Mouse (Mus musculus) kidney, embryonic 14.5 days (tissue): ENCODE measurements around the gene Bex2. TPM values are rescaled to one million over a fixed set of nuclear protein-coding genes. Genes with fewer than 3 reads are reported as not detected.
"Not testable (repeated sequence)": the region's sequence is repeated elsewhere in the genome, so short reads cannot be mapped to it uniquely, and the experiment has no call there.

Experiments used
- ATAC-seq: fragments of 200-750 bp; cut with Nextera tagmentation; 2 replicates; pipeline ENCODE4 v1.8.0; 2017; ENCODE audit warnings: moderate number of reproducible peaks, mild to moderate bottlenecking, moderate TSS enrichment, moderate library complexity; ENCODE audit not compliant: low FRiP score, low TSS enrichment
- H3K27ac ChIP-seq: fragments of 300-500 bp; sonication (generic); 2 replicates; pipeline ENCODE4 v1.5.1; 2014; ENCODE audit warnings: low read depth, mild to moderate bottlenecking, low read length, moderate library complexity, mixed read lengths
- H3K27me3 ChIP-seq: fragments of 300-500 bp; sonication (generic); 2 replicates; pipeline ENCODE4 v1.6.1; 2014; ENCODE audit warnings: mild to moderate bottlenecking, low read length; ENCODE audit not compliant: control insufficient read depth, insufficient read depth
- H3K36me3 ChIP-seq: fragments of 300-500 bp; sonication (generic); 2 replicates; pipeline ENCODE4 v1.6.1; 2014; ENCODE audit warnings: low read length, mixed read lengths; ENCODE audit not compliant: control insufficient read depth, insufficient read depth
- H3K4me1 ChIP-seq: fragments of 300-500 bp; sonication (generic); 2 replicates; pipeline ENCODE4 v1.6.1; 2014; ENCODE audit warnings: low read length, mixed read lengths; ENCODE audit not compliant: control insufficient read depth, insufficient read depth
- H3K4me2 ChIP-seq: fragments of 300-500 bp; sonication (generic); replicated peaks from 2 replicates; pipeline ENCODE4 v1.6.1; 2014; ENCODE audit warnings: low read depth, mild to moderate bottlenecking, low read length
- H3K4me3 ChIP-seq: fragments of 300-500 bp; sonication (generic); 2 replicates; pipeline ENCODE4 v1.5.1; 2014; ENCODE audit warnings: mild to moderate bottlenecking, low read length
- H3K9ac ChIP-seq: fragments of 300-500 bp; sonication (generic); 2 replicates; pipeline ENCODE4 v1.6.1; 2014; ENCODE audit warnings: low read depth, mild to moderate bottlenecking, low read length, moderate library complexity
- H3K9me3 ChIP-seq: fragments of 300-500 bp; sonication (generic); 2 replicates; pipeline ENCODE4 v1.6.1; 2016; ENCODE audit warnings: low read length; ENCODE audit not compliant: control insufficient read depth
- WGBS: fragments of 180-500 bp; shearing (Covaris S2); extraction: QIAGEN DNeasy Blood & Tissue Kit; methylation state at CpG from one replicate; pipeline ENCODE4 v1.1.7; 2014; 5-methylcytosine and 5-hydroxymethylcytosine counted together
- polyA plus RNA-seq: library from polyadenylated mRNA; unstranded; fragments of >200 nt; fragmentation: Nextera tagmentation; extraction: Ambion mirVana; gene quantifications from 2 replicates; pipeline ENCODE4 v1.2.1, GENCODE M21; 2014

Bex2 gene
- polyA plus RNA-seq, 1 experiment from 2014 or later = 78.7 TPM

DNA sequence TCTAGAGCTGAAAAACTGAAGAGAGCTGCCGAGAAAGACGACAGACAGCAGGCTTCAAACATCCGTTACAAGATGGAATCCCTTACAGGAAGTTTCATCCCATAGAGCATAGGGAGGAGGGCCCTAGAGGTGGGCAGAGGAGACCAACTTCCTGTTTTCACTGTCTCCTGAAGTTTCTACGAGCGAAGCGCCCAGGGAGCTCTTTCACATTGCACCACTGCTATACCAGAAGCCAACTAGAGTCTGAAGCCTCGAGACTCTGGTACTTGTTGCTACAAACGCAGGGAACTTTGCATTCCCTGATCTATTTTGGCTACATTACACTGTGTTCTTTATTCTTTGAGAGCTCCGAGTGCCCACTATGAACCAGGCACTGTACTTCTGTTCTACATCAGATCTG is 17.1 kb upstream of the Bex2 start, which contains the start of gene Nxf3:
Gene Nxf3 (minus strand): TSS at position 101 of the 400 bp plus-strand sequence.
- no peak for ATAC-seq
- no peaks in the 10 kb centered on the region for H3K9me3 ChIP-seq

DNA sequence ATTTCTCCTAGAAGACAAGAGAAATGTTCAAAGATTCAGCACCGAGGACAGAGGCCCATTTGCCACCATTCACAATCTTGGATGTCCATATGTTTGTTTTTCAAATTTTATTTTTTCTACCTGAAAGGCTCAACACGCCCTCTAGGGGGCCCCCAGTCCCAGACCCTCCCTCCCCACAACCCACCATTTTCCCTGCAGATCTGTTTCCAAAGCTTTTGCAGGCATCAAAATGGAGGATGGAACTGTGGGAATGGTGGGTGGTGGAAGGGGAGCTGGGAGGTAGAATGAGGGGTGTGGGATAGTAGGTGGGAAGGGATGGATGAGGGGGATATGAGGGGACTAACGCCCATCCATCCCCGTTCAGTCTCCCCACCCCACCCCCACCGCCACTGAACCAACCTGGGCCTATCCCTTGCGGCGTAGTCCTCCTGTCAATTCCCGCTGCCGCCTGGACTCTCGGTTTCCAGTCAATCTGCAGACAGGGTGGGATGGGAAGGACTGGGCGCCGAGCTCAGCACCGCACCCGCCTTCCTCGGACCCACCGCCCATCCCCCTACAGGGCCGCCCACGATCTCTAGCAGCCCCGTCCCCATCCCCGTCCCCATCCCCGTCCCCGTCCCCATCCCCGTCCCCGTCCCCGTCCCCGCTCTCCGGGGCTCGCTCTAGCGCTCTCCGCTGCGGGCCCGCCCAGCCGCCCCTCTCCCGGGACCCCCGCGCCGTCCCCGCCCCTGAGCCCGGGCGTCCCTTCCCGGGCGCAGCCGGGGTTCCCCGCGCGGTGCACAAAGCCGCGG is 640 bp downstream of the Bex2 start:
- 31% methylated on average over 22 of the region's 48 CpGs for WGBS
- H3K4me1 ChIP-seq, H3K9me3 ChIP-seq, H3K27ac ChIP-seq, H3K9ac ChIP-seq, H3K27me3 ChIP-seq, H3K36me3 ChIP-seq: not testable (repeated sequence)
- peak; percentile 78 for ATAC-seq
- Histone ChIP-seq H3K4me3 (peak overlapping the region; percentile 32), H3K4me2 (peak overlapping the region; percentile 35)

More for the DNA sequence above, 17.1 kb upstream of the Bex2 start, which contains the start of gene Nxf3:
- no peak within 1 kb of the TSS for H3K27ac ChIP-seq
- H3K27me3 ChIP-seq = no peaks in the 10 kb centered on the region
- H3K4me2 ChIP-seq = no peak within 1 kb of the TSS
- H3K36me3 ChIP-seq = no peaks in the 10 kb centered on the region
- WGBS = 82% methylated on average over 9 of the region's 9 CpGs
- H3K9ac ChIP-seq = no peak within 1 kb of the TSS
- H3K4me3 ChIP-seq = no peak within 1 kb of the TSS
- H3K4me1 ChIP-seq = no peaks in the 10 kb centered on the region

DNA sequence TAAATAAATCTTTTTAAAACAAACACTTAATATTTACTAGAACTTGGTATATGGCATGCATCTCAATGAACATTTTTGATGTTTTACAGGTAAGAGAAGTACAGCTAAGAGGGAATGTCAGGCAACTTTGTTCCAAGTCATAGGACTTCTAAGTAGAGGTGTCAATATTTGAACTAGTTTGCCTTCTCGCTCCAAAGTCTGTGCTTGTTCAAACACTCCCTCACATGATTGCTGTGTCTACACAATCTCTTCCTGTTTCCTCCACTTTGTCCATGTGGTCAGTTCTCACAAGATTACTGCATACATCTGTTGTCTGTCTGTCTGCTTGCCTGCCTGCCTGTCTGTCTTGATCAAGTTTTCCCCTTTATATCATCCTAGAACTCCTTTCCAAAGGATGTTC is 7.3 kb downstream of the Bex2 start:
- no peaks in the 10 kb centered on the region for H3K4me1 ChIP-seq
- no peaks in the 10 kb centered on the region for H3K36me3 ChIP-seq
- no peaks in the 10 kb centered on the region for H3K27me3 ChIP-seq
- no peak for ATAC-seq
- H3K9me3 ChIP-seq = no peaks in the 10 kb centered on the region
- no peak overlapping the region for H3K27ac ChIP-seq
- H3K9ac ChIP-seq = no peak overlapping the region
- H3K4me3 ChIP-seq = no peak overlapping the region
- WGBS = 74% methylated on average over 1 of the region's 1 CpGs
- no peak overlapping the region for H3K4me2 ChIP-seq

DNA sequence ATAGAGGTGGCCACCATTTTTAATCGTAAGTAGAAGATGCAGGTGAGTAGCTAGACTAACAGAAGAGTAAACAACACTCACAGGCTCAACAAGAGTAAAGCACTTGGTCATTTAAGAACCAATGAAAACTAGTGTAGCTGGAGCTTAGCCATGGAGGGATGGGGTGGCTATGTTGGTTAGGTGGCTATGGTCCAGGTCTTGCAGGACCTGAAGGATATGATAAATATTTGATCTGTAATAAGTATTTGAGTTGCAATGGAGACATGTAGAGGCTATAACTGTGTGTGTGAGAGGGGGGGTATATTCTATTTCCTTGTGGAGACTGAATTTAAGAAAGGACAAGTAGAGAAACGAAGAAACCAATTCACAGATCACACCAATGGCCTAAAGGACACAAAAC is 16.8 kb downstream of the Bex2 start:
- Histone ChIP-seq H3K9ac (no peak overlapping the region), H3K27me3 (no peaks in the 10 kb centered on the region; the same call in 1 of the 2 replicates), H3K36me3 (no peaks in the 10 kb centered on the region), H3K4me2 (no peak overlapping the region), H3K9me3 (no peaks in the 10 kb centered on the region), H3K27ac (no peak overlapping the region), H3K4me3 (no peak overlapping the region), H3K4me1 (no peaks in the 10 kb centered on the region)
- no peak for ATAC-seq
- WGBS = 80% methylated on average over 2 of the region's 2 CpGs

DNA sequence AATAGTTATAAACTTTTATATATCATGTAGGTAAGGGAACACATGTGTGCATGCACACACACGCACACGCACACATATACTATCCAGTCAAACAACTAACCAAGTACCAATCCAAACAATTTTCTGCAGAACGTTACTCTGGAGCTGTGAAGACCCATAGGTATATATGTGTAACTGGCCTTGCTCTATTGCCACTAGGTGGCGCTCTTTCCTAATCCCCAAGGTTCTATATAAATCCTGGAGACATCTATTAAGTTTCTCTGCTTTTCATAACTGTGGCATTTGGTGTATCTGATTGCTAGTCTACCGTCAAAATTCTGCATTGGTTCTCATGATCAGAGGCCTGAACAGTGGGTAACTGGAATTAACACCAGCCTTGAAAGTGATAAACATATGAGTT is 20.5 kb downstream of the Bex2 start:
- Histone ChIP-seq H3K4me1 (no peaks in the 10 kb centered on the region), H3K9me3 (no peaks in the 10 kb centered on the region), H3K9ac (no peak overlapping the region), H3K4me3 (no peak overlapping the region), H3K27ac (no peak overlapping the region), H3K36me3 (no peaks in the 10 kb centered on the region), H3K4me2 (no peak overlapping the region), H3K27me3 (no peaks in the 10 kb centered on the region; the same call in 1 of the 2 replicates)
- 23% methylated on average over 5 of the region's 5 CpGs for WGBS
- no peak for ATAC-seq

DNA sequence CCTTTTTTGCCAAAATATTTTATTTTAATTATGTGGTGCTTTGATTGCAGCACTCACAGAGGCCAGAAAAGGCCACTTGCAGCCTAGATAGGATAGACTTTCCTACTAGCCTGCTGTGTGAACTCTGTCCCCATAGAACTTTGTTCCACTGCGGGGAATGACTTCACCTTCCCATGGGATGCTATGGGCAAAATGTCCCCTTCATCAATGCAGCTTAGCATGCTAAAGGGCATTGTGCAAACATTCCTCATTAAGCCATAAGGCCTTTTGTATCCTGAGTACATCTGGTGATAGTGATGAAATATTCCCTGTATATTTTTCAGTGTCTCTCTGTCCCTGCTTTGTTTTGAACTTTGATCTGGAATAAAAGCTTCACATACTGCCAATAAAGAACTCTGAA is 24.3 kb downstream of the Bex2 start:
- H3K4me2 ChIP-seq = no peak overlapping the region
- no peak overlapping the region for H3K4me3 ChIP-seq
- no peaks in the 10 kb centered on the region for H3K4me1 ChIP-seq
- ATAC-seq = no peak
- no peaks in the 10 kb centered on the region for H3K36me3 ChIP-seq
- WGBS = 86% methylated on average over 1 of the region's 1 CpGs
- H3K27me3 ChIP-seq = no peaks in the 10 kb centered on the region; the same call in 1 of the 2 replicates
- no peak overlapping the region for H3K9ac ChIP-seq
- H3K27ac ChIP-seq = no peak overlapping the region
- no peaks in the 10 kb centered on the region for H3K9me3 ChIP-seq

DNA sequence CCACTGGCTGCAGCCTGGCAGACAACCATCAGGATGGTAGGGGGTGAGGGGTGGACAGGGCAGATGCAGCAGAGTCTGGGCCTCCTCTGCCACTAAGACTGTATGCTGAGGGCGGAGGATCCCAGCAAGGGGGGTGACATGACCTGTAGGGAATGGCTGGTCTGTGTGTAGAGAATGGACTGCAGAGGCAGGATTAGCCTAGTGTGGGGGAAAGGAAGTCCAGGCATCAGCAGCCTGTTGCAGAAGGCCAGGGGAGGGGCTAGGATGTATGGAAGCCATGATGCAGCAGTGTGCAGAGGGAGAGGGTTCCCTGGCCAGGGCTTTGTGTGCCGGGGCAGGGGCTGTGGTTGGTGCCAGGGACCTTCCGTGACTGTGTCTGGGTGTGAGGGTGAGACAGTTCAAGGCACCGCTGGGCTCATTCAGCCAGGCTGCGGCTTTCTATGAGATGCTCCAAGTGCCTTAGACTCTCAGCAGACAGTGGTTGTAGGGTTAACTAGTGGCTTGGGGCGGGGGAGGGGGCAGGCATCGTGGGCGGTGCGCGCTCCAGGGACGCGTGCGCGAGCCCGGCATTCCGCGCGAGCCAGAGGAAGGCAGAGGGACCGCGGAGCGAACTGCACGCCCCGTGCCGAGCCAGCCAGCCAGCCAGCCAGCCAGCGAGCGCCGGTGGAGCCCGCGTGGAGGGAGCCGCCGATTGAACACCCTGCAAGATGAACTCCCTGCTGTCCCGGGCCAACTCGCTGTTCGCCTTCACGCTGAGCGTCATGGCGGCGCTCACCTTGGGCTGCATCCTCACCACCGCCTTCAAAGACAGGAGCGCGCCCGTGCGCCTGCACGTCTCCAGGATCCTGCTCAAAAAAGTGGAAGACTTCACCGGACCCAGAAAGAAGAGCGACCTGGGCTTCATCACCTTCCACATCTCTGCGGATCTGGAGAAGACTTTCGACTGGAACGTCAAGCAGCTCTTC is 35.0 kb downstream of the Bex2 start, which contains the start of gene Arxes1:
Gene Arxes1 (plus strand): TSS at position 569 of the 965 bp plus-strand sequence.
- 56% methylated on average over 1 of the region's 49 CpGs for WGBS

DNA sequence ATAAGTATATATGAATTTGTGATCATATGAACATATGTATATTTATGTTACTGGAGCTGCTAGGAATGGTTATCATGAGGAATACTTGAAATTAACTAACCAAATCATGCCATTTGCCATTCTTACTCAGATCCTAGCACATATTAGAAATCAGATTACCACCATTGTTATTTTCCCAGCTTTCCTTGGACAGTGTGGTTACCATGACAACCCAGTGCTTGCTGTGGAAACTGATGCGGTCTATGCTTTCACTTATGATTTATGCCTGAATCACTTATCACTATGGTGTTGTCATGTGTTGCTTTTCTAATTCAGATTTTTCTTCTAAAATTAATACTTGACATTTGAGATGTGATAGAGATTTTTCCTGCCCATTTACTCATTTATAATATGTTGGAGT is 37.7 kb downstream of the Bex2 start:
- Histone ChIP-seq H3K36me3 (no peaks in the 10 kb centered on the region), H3K27ac (no peak overlapping the region), H3K27me3 (no peaks in the 10 kb centered on the region; the same call in 1 of the 2 replicates), H3K4me2 (no peak overlapping the region), H3K4me1 (no peaks in the 10 kb centered on the region), H3K4me3 (no peak overlapping the region), H3K9ac (no peak overlapping the region), H3K9me3 (no peaks in the 10 kb centered on the region)
- 87% methylated on average over 1 of the region's 1 CpGs for WGBS
- ATAC-seq = no peak

More for the DNA sequence above, 35.0 kb downstream of the Bex2 start, which contains the start of gene Arxes1:
- not testable (repeated sequence) for H3K4me1 ChIP-seq, H3K9ac ChIP-seq, H3K36me3 ChIP-seq, H3K9me3 ChIP-seq, H3K27ac ChIP-seq, H3K27me3 ChIP-seq
- Histone ChIP-seq H3K4me3 (peak within 1 kb of the TSS; percentile 22; the same call in 1 of the 2 replicates), H3K4me2 (peak within 1 kb of the TSS; percentile 32)
- ATAC-seq = peak; percentile 98
